Mouse (Mus musculus) monocyte, adult 5-6 weeks (primary cell): ENCODE results near the gene Aspg. TPM values are rescaled to one million over a fixed set of nuclear protein-coding genes. Genes with fewer than 3 reads are reported as not detected.

ENCODE experiments used
- ATAC-seq: fragments of 153-309, 156-312 bp; replicated peaks from 2 replicates; pipeline ENCODE4 v1.8.0; 2017; ENCODE audit warnings: mild to moderate bottlenecking; ENCODE audit not compliant: low TSS enrichment, insufficient number of reproducible peaks, severe bottlenecking, poor library complexity, low FRiP score
- total RNA-seq: library from RNA; stranded (forward); fragments of 200-1000, 200-491, 200-594 nt; gene quantifications from 3 replicates; pipeline ENCODE4 v1.2.3, GENCODE M21; 2017

Gene Aspg
- total RNA-seq, 1 experiment from 2014 or later: not detected

GRCm38 (mm10) chr12:112111323-112111722, 4.8 kb downstream of the Aspg start:
- no peak for ATAC-seq

GRCm38 (mm10) chr12:112112235-112112634, 5.8 kb downstream of the Aspg start:
- no peak for ATAC-seq

GRCm38 (mm10) chr12:112112686-112113396, 6.4 kb downstream of the Aspg start:
- ATAC-seq: no peak

GRCm38 (mm10) chr12:112113710-112114109, 7.2 kb downstream of the Aspg start:
- ATAC-seq: peak; percentile 54; the same call in 1 of the 2 replicates

DNA sequence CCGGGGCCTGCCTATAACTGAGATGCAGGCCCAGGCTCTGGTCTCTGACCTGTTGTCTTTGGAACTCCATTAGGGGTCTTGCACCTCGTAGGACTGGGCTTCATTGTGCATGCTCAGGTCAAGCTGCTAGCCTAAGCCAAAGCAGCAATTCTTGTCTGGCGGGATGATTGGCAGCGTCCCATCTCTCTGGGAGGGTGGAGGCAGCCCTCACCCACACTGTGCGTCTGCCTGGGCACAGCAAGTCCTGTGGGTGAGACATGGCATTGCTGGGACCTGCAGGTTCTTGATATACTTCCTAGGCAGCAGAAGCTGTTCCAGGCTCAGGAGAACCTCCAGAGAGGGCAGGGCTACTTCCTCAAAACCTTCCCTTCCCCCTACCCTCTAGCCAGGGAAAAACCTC, 10.5 kb downstream of the Aspg start:
- ATAC-seq: no peak

DNA sequence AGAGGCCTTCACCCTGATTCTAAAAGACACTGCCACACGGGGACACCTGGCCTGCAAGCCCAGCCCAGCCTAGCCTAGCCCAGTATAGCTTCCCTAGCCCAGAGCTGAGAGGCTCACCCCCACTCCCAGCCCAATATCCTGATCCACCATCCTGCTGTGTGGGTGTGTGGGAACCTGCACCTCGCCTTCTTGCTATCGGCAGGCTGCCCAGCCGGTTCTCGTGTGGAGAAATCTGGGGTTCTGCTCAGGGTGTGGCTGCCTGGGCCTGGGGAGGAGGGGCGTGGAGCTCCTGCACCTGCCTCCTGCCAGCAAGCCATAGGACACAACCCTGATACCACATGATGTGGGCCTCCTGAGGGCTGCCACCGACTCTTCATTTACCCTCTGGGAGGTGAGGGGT, 11.2 kb downstream of the Aspg start:
- ATAC-seq: no peak

- ATAC-seq: no peak
These were observed 14.7 kb downstream of the Aspg start for GRCm38 (mm10) chr12:112121188-112121587.

DNA sequence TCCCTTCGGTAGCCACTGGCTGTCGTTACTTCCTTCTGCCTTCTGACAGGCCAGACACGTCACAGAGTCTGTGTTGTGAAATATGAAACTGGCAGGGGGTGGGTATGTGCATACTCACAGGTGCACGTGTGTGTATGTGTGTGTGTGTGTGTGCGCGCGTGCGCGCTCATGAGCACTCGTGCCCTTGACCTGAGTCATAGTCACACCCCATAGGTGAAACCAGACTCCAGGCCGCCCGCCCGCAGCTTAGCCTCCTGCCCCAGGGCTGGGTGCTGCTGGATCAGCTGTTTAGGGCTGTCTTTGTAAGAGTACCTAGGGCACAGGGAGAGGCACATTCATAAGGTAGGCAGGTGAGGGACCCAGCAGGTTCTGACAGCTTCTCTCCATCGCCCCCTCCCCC, 19.4 kb downstream of the Aspg start:
- no peak for ATAC-seq

- no peak for ATAC-seq
These were observed 20.6 kb downstream of the Aspg start for GRCm38 (mm10) chr12:112126931-112127635.

DNA sequence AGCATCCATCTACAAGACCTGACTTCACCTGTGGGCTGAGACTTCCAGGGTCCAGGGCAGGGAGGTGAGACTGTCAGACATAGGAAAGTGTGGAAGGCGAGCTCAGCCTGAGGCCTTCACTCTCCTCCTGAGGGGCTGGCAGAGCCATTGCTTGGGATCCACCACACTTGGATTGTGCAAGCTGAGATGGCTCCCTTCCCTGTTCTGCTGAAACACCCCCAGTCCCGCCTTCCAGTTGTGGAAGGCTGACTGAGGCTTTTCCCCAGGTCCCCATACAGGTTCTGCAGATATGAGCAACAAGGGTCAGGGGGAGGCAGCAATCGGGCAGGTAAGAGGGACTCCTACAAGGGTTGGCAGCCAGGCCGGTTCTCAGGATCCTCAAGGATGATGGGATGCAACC, 22.0 kb downstream of the Aspg start:
- ATAC-seq: no peak

DNA sequence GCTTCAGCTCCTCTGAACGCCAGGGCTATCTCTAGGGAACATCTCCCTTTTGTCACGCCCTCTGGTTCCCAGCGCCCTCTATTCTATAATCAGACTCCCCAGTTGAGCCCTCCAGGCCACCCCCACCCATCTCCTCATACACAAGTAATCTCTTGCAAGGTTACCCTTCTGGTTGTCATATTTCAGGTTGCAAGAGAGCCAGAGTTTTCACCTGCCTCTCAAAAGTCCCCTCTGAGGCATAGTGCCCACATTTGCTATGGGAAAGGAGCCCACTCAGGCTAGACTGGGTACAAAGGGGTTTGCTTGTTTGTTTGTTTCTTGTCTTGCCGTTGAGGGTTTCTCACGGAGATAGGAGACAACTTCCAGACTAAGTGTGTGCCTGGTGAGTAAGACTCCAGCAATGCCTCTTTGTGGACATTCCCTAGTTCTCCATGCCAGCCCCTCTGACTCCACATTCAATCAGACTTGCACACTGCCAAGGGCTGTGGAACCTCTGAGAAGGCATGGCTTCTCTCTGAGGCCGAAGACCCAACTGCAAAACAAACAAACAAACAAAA, 22.9 kb downstream of the Aspg start:
- ATAC-seq: no peak

- ATAC-seq: no peak
These were observed 23.8 kb downstream of the Aspg start for GRCm38 (mm10) chr12:112130161-112130860.

- no peak for ATAC-seq
These were observed 24.5 kb downstream of the Aspg start for GRCm38 (mm10) chr12:112130957-112131356.

GRCm38 (mm10) chr12:112140231-112140630, 33.8 kb downstream of the Aspg start:
- no peak for ATAC-seq

DNA sequence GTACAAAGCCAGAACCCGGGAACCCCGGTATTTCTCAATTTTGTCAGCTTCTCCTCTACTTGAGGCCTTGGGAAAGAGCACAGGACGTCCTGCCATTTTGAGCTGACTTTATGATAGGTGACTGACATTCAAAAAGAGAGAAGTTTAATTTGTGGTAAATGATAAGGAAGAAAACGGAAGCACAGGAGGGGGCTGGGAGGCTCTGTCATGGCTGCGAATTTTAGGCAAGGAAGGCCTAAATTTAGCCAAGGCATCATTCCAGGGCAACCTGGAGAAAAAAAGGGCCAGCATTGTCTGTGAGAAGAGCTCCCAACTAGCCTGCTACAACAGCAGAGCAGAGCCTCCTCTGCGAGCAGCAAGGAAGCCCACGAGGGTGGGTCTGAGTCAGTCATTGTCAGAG, 34.3 kb downstream of the Aspg start:
- no peak for ATAC-seq

GRCm38 (mm10) chr12:112141300-112141699, 34.8 kb downstream of the Aspg start:
- ATAC-seq: no peak

DNA sequence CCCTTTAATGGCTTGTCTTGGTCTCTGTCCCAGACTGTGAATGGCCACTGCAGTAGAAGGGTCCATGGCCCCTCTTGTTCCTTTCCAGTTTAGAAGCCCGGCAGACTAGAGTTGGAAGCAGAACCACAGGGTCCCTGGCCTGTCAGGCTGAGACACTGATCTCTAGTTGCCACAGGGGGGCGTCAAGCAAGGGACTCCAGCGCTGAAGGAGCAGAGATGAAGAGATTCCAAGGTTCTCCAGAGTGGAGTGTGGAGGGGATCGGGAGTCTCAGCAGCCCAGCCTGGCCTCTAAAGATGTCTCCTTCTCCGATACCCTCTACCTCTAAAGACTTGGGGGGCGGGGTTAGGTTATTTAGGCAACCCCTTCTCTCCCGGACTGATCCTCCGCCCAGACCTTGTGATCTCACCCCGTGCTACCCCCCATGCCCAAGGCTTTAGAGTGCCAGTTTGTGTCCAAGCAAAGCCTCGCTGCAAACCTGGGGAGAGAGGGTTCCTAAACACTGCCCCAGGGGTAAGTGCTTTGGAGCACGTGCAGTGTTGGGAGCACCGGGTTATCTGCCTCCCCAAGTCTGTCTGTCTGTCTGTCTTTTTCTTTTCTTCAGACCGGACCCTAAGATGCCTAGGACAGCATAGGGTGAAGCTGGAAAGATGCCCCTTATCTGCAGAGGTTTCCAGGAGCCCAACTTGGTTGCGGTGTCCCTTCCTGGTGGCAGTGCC, 36.8 kb downstream of the Aspg start:
- ATAC-seq: no peak

DNA sequence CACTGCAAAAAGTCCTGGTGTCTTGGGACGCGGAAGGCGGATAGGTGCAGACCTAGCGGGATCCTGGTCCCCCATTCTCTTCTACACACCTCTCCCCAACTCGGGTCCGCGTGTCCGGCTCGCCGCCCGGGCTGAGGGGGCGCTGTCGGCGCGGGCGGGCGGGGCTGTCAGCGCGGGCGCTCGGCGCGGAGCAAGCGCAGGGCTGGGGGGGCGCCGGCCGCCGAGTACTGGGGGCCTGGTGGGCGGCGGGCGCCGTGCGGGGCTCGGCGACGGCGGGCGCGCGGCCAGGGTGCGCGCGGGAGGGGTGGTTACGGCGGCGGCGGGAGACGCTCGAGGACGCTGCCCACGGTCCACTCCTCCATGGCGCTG, 37.3 kb downstream of the Aspg start:
- ATAC-seq: no peak
